Mouse (Mus musculus) lung, postnatal 0 days (tissue): ENCODE results near the gene Man2b2.

Source experiments
- CTCF ChIP-seq: IDR thresholded peaks from 2 replicates; pipeline ENCODE4 v1.5.1; 2016; ENCODE audit warnings: antibody characterized with exemption, mild to moderate bottlenecking
- EP300 ChIP-seq: IDR thresholded peaks from 2 replicates; pipeline ENCODE4 v1.6.1; 2016; ENCODE audit warnings: antibody characterized with exemption, mild to moderate bottlenecking, control low read depth

DNA sequence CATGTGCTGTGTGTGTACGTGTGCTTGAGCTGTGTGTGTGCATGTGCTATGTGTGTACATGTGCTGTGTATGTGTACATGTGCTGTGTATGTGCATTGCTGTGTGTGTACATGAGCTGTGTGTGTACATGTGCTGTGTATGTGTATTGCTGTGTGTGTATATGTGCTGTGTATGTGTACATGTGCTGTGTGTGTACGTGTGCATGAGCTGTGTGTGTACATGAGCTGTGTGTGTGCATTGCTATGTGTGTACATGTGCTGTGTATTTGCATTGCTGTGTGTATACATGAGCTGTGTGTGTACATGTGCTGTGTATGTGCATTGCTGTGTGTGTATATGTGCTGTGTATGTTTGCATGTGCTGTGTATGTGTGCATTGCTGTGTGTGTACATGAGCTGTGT is 50.9 kb downstream of the Man2b2 start:
- no peak for TF ChIP-seq CTCF
- TF ChIP-seq EP300, result no peak
